Mouse (Mus musculus) telencephalon, adult 2 months (tissue): ENCODE measurements around the gene Mdm2.

ENCODE experiments used
- DNase-seq: peaks from one replicate; pipeline ENCODE4 v3.0.0-alpha.2; 2011; ENCODE audit warnings: low read depth, low spot score

Gene Mdm2

GRCm38 (mm10) chr10:117683734-117684037, 26.9 kb downstream of the Mdm2 start:
- no peak for DNase-seq

- no peak for DNase-seq
Measured at GRCm38 (mm10) chr10:117682858-117683733, 27.5 kb downstream of the Mdm2 start.

GRCm38 (mm10) chr10:117681999-117682857, 28.3 kb downstream of the Mdm2 start:
- no peak for DNase-seq

- no peak for DNase-seq
Measured at GRCm38 (mm10) chr10:117681543-117681942, 29.0 kb downstream of the Mdm2 start.

GRCm38 (mm10) chr10:117680868-117681513, 29.6 kb downstream of the Mdm2 start:
- no peak for DNase-seq

GRCm38 (mm10) chr10:117679963-117680473, 30.5 kb downstream of the Mdm2 start:
- DNase-seq = no peak

GRCm38 (mm10) chr10:117679029-117679686, 31.4 kb downstream of the Mdm2 start:
- no peak for DNase-seq

- no peak for DNase-seq
Measured at GRCm38 (mm10) chr10:117678357-117678756, 32.2 kb downstream of the Mdm2 start.

GRCm38 (mm10) chr10:117677494-117678236, 32.9 kb downstream of the Mdm2 start:
- no peak for DNase-seq

- peak; percentile 51 for DNase-seq
Measured at GRCm38 (mm10) chr10:117676644-117677313, 33.8 kb downstream of the Mdm2 start.

GRCm38 (mm10) chr10:117676036-117676643, 34.4 kb downstream of the Mdm2 start:
- DNase-seq = peak; percentile 77

GRCm38 (mm10) chr10:117675096-117676035, 35.2 kb downstream of the Mdm2 start:
- peak; percentile 91 for DNase-seq

- no peak for DNase-seq
Measured at GRCm38 (mm10) chr10:117674359-117675019, 36.1 kb downstream of the Mdm2 start.

GRCm38 (mm10) chr10:117673913-117674312, 36.6 kb downstream of the Mdm2 start:
- DNase-seq = no peak

- peak; percentile 61 for DNase-seq
Measured at GRCm38 (mm10) chr10:117672693-117673092, 37.9 kb downstream of the Mdm2 start.

GRCm38 (mm10) chr10:117671930-117672666, 38.5 kb downstream of the Mdm2 start:
- DNase-seq = no peak

GRCm38 (mm10) chr10:117671266-117671665, 39.3 kb downstream of the Mdm2 start:
- no peak for DNase-seq
